Mouse (Mus musculus): ENCODE results near the gene Nat8f4. TPM values are rescaled to one million over a fixed set of nuclear protein-coding genes. Genes with fewer than 3 reads are reported as not detected.

The Nat8f4 gene
- total RNA-seq, 2 experiments from 2014 or later: 7.9 to 8.6 TPM

DNA sequence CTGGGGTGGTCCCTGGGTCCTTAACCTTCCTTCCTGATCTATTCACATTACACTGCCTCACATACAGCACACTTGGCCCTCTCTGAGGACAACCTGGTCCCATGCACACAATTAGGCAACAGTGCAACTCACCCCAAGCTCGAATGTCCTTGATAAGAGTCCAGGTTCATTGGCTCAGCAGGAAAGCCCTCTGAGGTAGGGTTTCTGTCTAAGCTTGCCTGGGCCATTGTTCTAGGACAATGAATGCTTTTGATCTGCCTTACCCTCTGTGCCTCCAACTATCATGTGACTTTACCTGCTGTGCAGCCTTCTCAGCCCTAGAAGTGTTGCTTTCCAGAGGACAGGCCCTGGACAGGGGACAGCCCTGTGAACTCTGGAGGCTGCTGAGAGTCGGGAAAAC lies 55.4 kb downstream of the Nat8f4 start:
- no peak for DNase-seq (ENCODE audit: extremely low spot score in 1 of 2, low spot score in 1 of 2)

Other genes with a start within 250 kb of the Nat8f4 start
- 1 to 10 TPM; 3.7 to 4.6 TPM for gene Nat8f7, start 191.7 kb downstream of the Nat8f4 start, total RNA-seq (2021)
- gene Nat8f3, start 139.1 kb downstream of the Nat8f4 start, total RNA-seq (2021): 1 to 10 TPM; 1.4 to 3.0 TPM
- gene Nat8f6, start 83.9 kb downstream of the Nat8f4 start, total RNA-seq (2021): 1 to 10 TPM; 1.3 TPM
- gene Nat8f5, start 83.9 kb downstream of the Nat8f4 start, total RNA-seq (2021): 1 to 10 TPM; 5.3 to 6.9 TPM
- 1 to 10 TPM; 2.7 to 4.2 TPM for gene Nat8, start 72.8 kb downstream of the Nat8f4 start, total RNA-seq (2021)
- 1 to 10 TPM; 1.9 to 2.5 TPM for gene Nat8f2, start 35.7 kb downstream of the Nat8f4 start, total RNA-seq (2021)
- gene Tprkb, start 7.0 kb upstream of the Nat8f4 start, total RNA-seq (2021): 10 to 100 TPM; 72.4 to 81.7 TPM
- 10 to 100 TPM; 29.6 to 32.7 TPM for gene Nat8f1, start 10.8 kb upstream of the Nat8f4 start, total RNA-seq (2021)
- 10 to 100 TPM; 56.0 to 94.4 TPM for gene Dusp11, start 56.8 kb upstream of the Nat8f4 start, total RNA-seq (2021)
- gene Figla, start 111.3 kb upstream of the Nat8f4 start, total RNA-seq (2021): not detected
- 100 to 1,000 TPM; 279 to 295 TPM for gene Add2, start 123.8 kb upstream of the Nat8f4 start, total RNA-seq (2021)